Mouse (Mus musculus) heart, postnatal 0 days (tissue): ENCODE data around the gene Gkn1. TPM values are rescaled to one million over a fixed set of nuclear protein-coding genes. Genes with fewer than 3 reads are reported as not detected.
A peak's percentile ranks its signal among the peaks of the same experiment; 100 is the strongest.

Experiments
- ATAC-seq: fragments of 200-750 bp; cut with Nextera tagmentation; 2 replicates; pipeline ENCODE4 v1.8.0; 2017; ENCODE audit warnings: low read depth, moderate number of reproducible peaks, moderate library complexity; ENCODE audit not compliant: insufficient read depth
- DNase-seq: peaks from one replicate; pipeline ENCODE4 v3.0.0-alpha.2; 2016; ENCODE audit warnings: low spot score
- H3K27ac ChIP-seq: fragments of 300-500 bp; sonication (generic); 2 replicates; pipeline ENCODE4 v1.5.1; 2014; ENCODE audit warnings: low read depth, mild to moderate bottlenecking
- H3K27me3 ChIP-seq: fragments of 300-500 bp; sonication (generic); 2 replicates; pipeline ENCODE4 v1.6.1; 2014; ENCODE audit warnings: low read length, mixed read lengths; ENCODE audit not compliant: control insufficient read depth, insufficient read depth
- H3K36me3 ChIP-seq: fragments of 300-500 bp; sonication (generic); replicated peaks from 2 replicates; pipeline ENCODE4 v1.6.1; 2014; ENCODE audit warnings: low read length, mixed read lengths; ENCODE audit not compliant: control insufficient read depth, insufficient read depth
- H3K4me1 ChIP-seq: fragments of 300-500 bp; sonication (generic); 2 replicates; pipeline ENCODE4 v1.6.1; 2014; ENCODE audit warnings: antibody characterized with exemption; ENCODE audit not compliant: control insufficient read depth, insufficient read depth
- H3K4me2 ChIP-seq: fragments of 300-500 bp; sonication (generic); 2 replicates; pipeline ENCODE4 v1.6.1; 2014; ENCODE audit warnings: low read depth, mild to moderate bottlenecking, low read length, moderate library complexity
- H3K4me3 ChIP-seq: fragments of 300-500 bp; sonication (generic); 2 replicates; pipeline ENCODE4 v1.5.1; 2014; ENCODE audit warnings: low read depth, low read length
- H3K9ac ChIP-seq: fragments of 300-500 bp; sonication (generic); replicated peaks from 2 replicates; pipeline ENCODE4 v1.6.1; 2014; ENCODE audit warnings: low read depth, low read length, mixed read lengths
- H3K9me3 ChIP-seq: fragments of 300-500 bp; sonication (generic); replicated peaks from 2 replicates; pipeline ENCODE4 v1.6.1; 2016; ENCODE audit warnings: low read length; ENCODE audit not compliant: control insufficient read depth
- CTCF ChIP-seq: IDR thresholded peaks from 2 replicates; pipeline ENCODE4 v1.5.1; 2016; ENCODE audit warnings: antibody characterized with exemption, control low read depth, low read depth
- EP300 ChIP-seq: IDR thresholded peaks from 2 replicates; pipeline ENCODE4 v1.6.1; 2016; ENCODE audit warnings: antibody characterized with exemption, low read depth
- WGBS: fragments of 180-500 bp; shearing (Covaris S2); extraction: QIAGEN DNeasy Blood & Tissue Kit; methylation state at CpG from one replicate; pipeline ENCODE4 v1.1.7; 2014; 5-methylcytosine and 5-hydroxymethylcytosine counted together
- polyA plus RNA-seq: library from polyadenylated mRNA; unstranded; fragments of >200 nt; fragmentation: Nextera tagmentation; extraction: Ambion mirVana; gene quantifications from 2 replicates; pipeline ENCODE4 v1.2.1, GENCODE M21; 2015
- total RNA-seq: library from RNA; depleted of rRNA; stranded (reverse); fragments of >200 nt; gene quantifications from 2 replicates; pipeline ENCODE4 v1.2.3, GENCODE M21; 2014; ENCODE audit warnings: low replicate concordance

Gene Gkn1
- total and polyA plus RNA-seq, 2 experiments from 2014 or later: not detected

GRCm38 (mm10) chr6:87335091-87335934 is 15.4 kb downstream of the Gkn1 start, which contains the start of gene Antxr1:
TSS of gene Antxr1 (minus strand) at chr6:87335821.
- WGBS: under 1% methylated on average over 54 of the region's 54 CpGs
- peak within 1 kb of the TSS; percentile 55 for H3K9ac ChIP-seq
- no peaks in the 10 kb centered on the region for H3K9me3 ChIP-seq
- peak; percentile 36 for DNase-seq
- peaks cover 23% of the 10 kb centered on the region; the same call in 1 of the 2 replicates for H3K27me3 ChIP-seq
- H3K4me1 ChIP-seq: no peaks in the 10 kb centered on the region
- ATAC-seq: peak; percentile 66
- H3K4me3 ChIP-seq: peak within 1 kb of the TSS; percentile 59
- peak within 1 kb of the TSS; percentile 76 for H3K27ac ChIP-seq
- H3K36me3 ChIP-seq: no peaks in the 10 kb centered on the region
- TF ChIP-seq CTCF (peak; percentile 30), EP300 (no peak)
- peak within 1 kb of the TSS; percentile 86 for H3K4me2 ChIP-seq

- Histone ChIP-seq H3K27me3 (peaks cover 23% of the 10 kb centered on the region; the same call in 1 of the 2 replicates), H3K4me2 (peak overlapping the region; percentile 86), H3K4me3 (peak overlapping the region; percentile 59), H3K4me1 (no peaks in the 10 kb centered on the region), H3K9me3 (no peaks in the 10 kb centered on the region), H3K36me3 (no peaks in the 10 kb centered on the region), H3K9ac (peak overlapping the region; percentile 55), H3K27ac (peak overlapping the region; percentile 76)
- no peak for DNase-seq
- ATAC-seq: no peak
- no peak for TF ChIP-seq EP300
- no peak for TF ChIP-seq CTCF
- WGBS: 37% methylated on average over 11 of the region's 11 CpGs
These were observed 16.2 kb downstream of the Gkn1 start for GRCm38 (mm10) chr6:87334361-87335090.

GRCm38 (mm10) chr6:87332380-87332779 is 18.4 kb downstream of the Gkn1 start:
- DNase-seq (no peak), ATAC-seq (no peak)
- Histone ChIP-seq H3K27me3 (peaks cover 23% of the 10 kb centered on the region; the same call in 1 of the 2 replicates), H3K4me3 (no peak overlapping the region), H3K27ac (no peak overlapping the region), H3K9ac (no peak overlapping the region), H3K4me1 (peaks cover 12% of the 10 kb centered on the region), H3K36me3 (no peaks in the 10 kb centered on the region), H3K4me2 (no peak overlapping the region), H3K9me3 (no peaks in the 10 kb centered on the region)
- 37% methylated on average over 2 of the region's 2 CpGs for WGBS
- TF ChIP-seq CTCF (no peak), EP300 (no peak)

GRCm38 (mm10) chr6:87328265-87329173 is 22.2 kb downstream of the Gkn1 start:
- DNase-seq: peak; percentile 33
- H3K27ac ChIP-seq: no peak overlapping the region
- ATAC-seq: peak; percentile 75
- H3K9ac ChIP-seq: no peak overlapping the region
- peaks cover 7% of the 10 kb centered on the region; the same call in 1 of the 2 replicates for H3K27me3 ChIP-seq
- no peaks in the 10 kb centered on the region for H3K36me3 ChIP-seq
- H3K4me2 ChIP-seq: no peak overlapping the region
- no peaks in the 10 kb centered on the region for H3K9me3 ChIP-seq
- peaks cover 12% of the 10 kb centered on the region for H3K4me1 ChIP-seq
- WGBS: 44% methylated on average over 22 of the region's 22 CpGs
- no peak overlapping the region for H3K4me3 ChIP-seq
- TF ChIP-seq EP300: no peak
- TF ChIP-seq CTCF: no peak

GRCm38 (mm10) chr6:87326932-87327331 is 23.8 kb downstream of the Gkn1 start:
- H3K36me3 ChIP-seq: no peaks in the 10 kb centered on the region
- H3K27ac ChIP-seq: no peak overlapping the region
- no peak overlapping the region for H3K9ac ChIP-seq
- H3K4me1 ChIP-seq: peaks cover 12% of the 10 kb centered on the region
- no peak overlapping the region for H3K4me2 ChIP-seq
- no peaks in the 10 kb centered on the region for H3K9me3 ChIP-seq
- ATAC-seq (no peak), DNase-seq (no peak)
- no peak overlapping the region for H3K4me3 ChIP-seq
- no peaks in the 10 kb centered on the region for H3K27me3 ChIP-seq
- 76% methylated on average over 2 of the region's 2 CpGs for WGBS
- TF ChIP-seq CTCF (no peak), EP300 (no peak)
